Mouse (Mus musculus) liver, postnatal 0 days (tissue): ENCODE measurements around the gene Cd59a. TPM values are rescaled to one million over a fixed set of nuclear protein-coding genes. Genes with fewer than 3 reads are reported as not detected.
A peak's percentile ranks its signal among the peaks of the same experiment; 100 is the strongest.
"Not testable (repeated sequence)": the region's sequence is repeated elsewhere in the genome, so short reads cannot be mapped to it uniquely, and the experiment has no call there.

Experiments used
- ATAC-seq: fragments of 200-750 bp; cut with Nextera tagmentation; 2 replicates; pipeline ENCODE4 v1.8.0; 2017; ENCODE audit warnings: mild to moderate bottlenecking, moderate library complexity
- DNase-seq: peaks from one replicate; pipeline ENCODE4 v3.0.0-alpha.2; 2016
- H3K27ac ChIP-seq: fragments of 300-500 bp; sonication (generic); 2 replicates; pipeline ENCODE4 v1.5.1; 2014; ENCODE audit warnings: antibody characterized with exemption, moderate library complexity, mild to moderate bottlenecking, low read depth
- H3K27me3 ChIP-seq: fragments of 300-500 bp; sonication (generic); 2 replicates; pipeline ENCODE4 v1.6.1; 2014; ENCODE audit warnings: low read length, control low read depth, mixed read lengths; ENCODE audit not compliant: insufficient read depth
- H3K36me3 ChIP-seq: fragments of 300-500 bp; sonication (generic); replicated peaks from 2 replicates; pipeline ENCODE4 v1.6.1; 2014; ENCODE audit warnings: mild to moderate bottlenecking, control low read depth, low read length, moderate library complexity, mixed read lengths; ENCODE audit not compliant: insufficient read depth
- H3K4me1 ChIP-seq: fragments of 300-500 bp; sonication (generic); 2 replicates; pipeline ENCODE4 v1.6.1; 2014; ENCODE audit warnings: antibody characterized with exemption, mild to moderate bottlenecking, control low read depth; ENCODE audit not compliant: insufficient read depth
- H3K4me2 ChIP-seq: fragments of 300-500 bp; sonication (generic); 2 replicates; pipeline ENCODE4 v1.6.1; 2014; ENCODE audit warnings: low read depth, mild to moderate bottlenecking, low read length, moderate library complexity, mixed read lengths
- H3K4me3 ChIP-seq: fragments of 300-500 bp; sonication (generic); 2 replicates; pipeline ENCODE4 v1.5.1; 2014; ENCODE audit warnings: low read depth, low read length
- H3K9ac ChIP-seq: fragments of 300-500 bp; sonication (generic); replicated peaks from 2 replicates; pipeline ENCODE4 v1.6.1; 2014; ENCODE audit warnings: mild to moderate bottlenecking, moderate library complexity
- H3K9me3 ChIP-seq: fragments of 300-500 bp; sonication (generic); 2 replicates; pipeline ENCODE4 v1.6.1; 2016; ENCODE audit warnings: mild to moderate bottlenecking, control low read depth, low read length, mixed read lengths
- CTCF ChIP-seq: sonication (generic); IDR thresholded peaks from 2 replicates; pipeline ENCODE4 v1.5.1; 2016; ENCODE audit warnings: antibody characterized with exemption, low read depth
- EP300 ChIP-seq: IDR thresholded peaks from 2 replicates; pipeline ENCODE4 v1.6.1; 2016; ENCODE audit warnings: antibody characterized with exemption, low read depth, mild to moderate bottlenecking
- WGBS: fragments of 180-500 bp; shearing (Covaris S2); extraction: QIAGEN DNeasy Blood & Tissue Kit; methylation state at CpG from one replicate; pipeline ENCODE4 v1.1.7; 2014; ENCODE audit not compliant: insufficient replicate concordance; 5-methylcytosine and 5-hydroxymethylcytosine counted together
- polyA plus RNA-seq: library from polyadenylated mRNA; unstranded; fragments of >200 nt; fragmentation: Nextera tagmentation; extraction: Ambion mirVana; gene quantifications from 2 replicates; pipeline ENCODE4 v1.2.1, GENCODE M21; 2015

Cd59a gene
- polyA plus RNA-seq, 1 experiment from 2014 or later = 73.8 TPM

- Histone ChIP-seq H3K9ac (peak within 1 kb of the TSS; percentile 51), H3K4me3 (peak within 1 kb of the TSS; percentile 56), H3K27ac (peak within 1 kb of the TSS; percentile 57), H3K4me2 (peak within 1 kb of the TSS; percentile 80), H3K4me1 (peaks cover 16% of the 10 kb centered on the region), H3K36me3 (no peaks in the 10 kb centered on the region), H3K9me3 (no peaks in the 10 kb centered on the region), H3K27me3 (no peaks in the 10 kb centered on the region)
- DNase-seq = peak; percentile 91
- WGBS = 8% methylated on average over 13 of the region's 13 CpGs
- peak; percentile 97 for ATAC-seq
- TF ChIP-seq EP300 (no peak), CTCF (no peak)
Observed at GRCm38 (mm10) chr2:104069704-104070185, 25.9 kb upstream of the Cd59a start, which contains the start of gene Cd59b. TSS of gene Cd59b (plus strand) at chr2:104069849.

GRCm38 (mm10) chr2:104078285-104078684, 17.3 kb upstream of the Cd59a start:
- H3K27ac ChIP-seq = peak overlapping the region; percentile 45; the same call in 1 of the 2 replicates
- ATAC-seq = peak; percentile 93
- H3K27me3 ChIP-seq, H3K36me3 ChIP-seq, H3K4me1 ChIP-seq, H3K4me3 ChIP-seq, H3K9ac ChIP-seq, H3K9me3 ChIP-seq: not testable (repeated sequence)
- peak; percentile 14 for DNase-seq
- 24% methylated on average over 5 of the region's 5 CpGs for WGBS
- peak; percentile 87 for TF ChIP-seq EP300
- peak overlapping the region; percentile 4; the same call in 1 of the 2 replicates for H3K4me2 ChIP-seq

GRCm38 (mm10) chr2:104081436-104082050, 14.1 kb upstream of the Cd59a start:
- H3K27me3 ChIP-seq, H3K4me2 ChIP-seq, H3K9ac ChIP-seq, H3K27ac ChIP-seq, H3K9me3 ChIP-seq, H3K4me3 ChIP-seq, H3K36me3 ChIP-seq, H3K4me1 ChIP-seq, DNase-seq: not testable (repeated sequence)
- WGBS = no CpG with 5 or more reads among the region's 1 CpGs
- peak; percentile 22 for ATAC-seq

- Histone ChIP-seq H3K9me3 (no peaks in the 10 kb centered on the region), H3K27ac (no peak overlapping the region), H3K4me1 (peaks cover 10% of the 10 kb centered on the region; the same call in 1 of the 2 replicates), H3K9ac (no peak overlapping the region), H3K27me3 (no peaks in the 10 kb centered on the region), H3K4me3 (no peak overlapping the region), H3K36me3 (no peaks in the 10 kb centered on the region), H3K4me2 (no peak overlapping the region)
- TF ChIP-seq EP300 (no peak), CTCF (no peak)
- ATAC-seq (no peak), DNase-seq (peak; percentile 6)
Observed at GRCm38 (mm10) chr2:104082474-104082873, 13.1 kb upstream of the Cd59a start.

- H3K9ac ChIP-seq, H3K4me1 ChIP-seq, H3K4me2 ChIP-seq, H3K27me3 ChIP-seq, H3K36me3 ChIP-seq, H3K9me3 ChIP-seq, H3K4me3 ChIP-seq: not testable (repeated sequence)
- peak; percentile 50 for DNase-seq
- H3K27ac ChIP-seq = 0 out of 2 replicates have a peak overlapping the region, but pooled peaks have one; percentile 22
- peak; percentile 90 for ATAC-seq
Observed at GRCm38 (mm10) chr2:104084027-104084426, 11.6 kb upstream of the Cd59a start.

GRCm38 (mm10) chr2:104087562-104087961, 8.0 kb upstream of the Cd59a start:
- not testable (repeated sequence) for H3K4me2 ChIP-seq, H3K4me1 ChIP-seq, H3K36me3 ChIP-seq, H3K4me3 ChIP-seq, H3K27me3 ChIP-seq, H3K9me3 ChIP-seq, H3K9ac ChIP-seq
- ATAC-seq = peak; percentile 54
- WGBS = 38% methylated on average over 1 of the region's 1 CpGs
- peak overlapping the region; percentile 11; the same call in 1 of the 2 replicates for H3K27ac ChIP-seq
- 0 out of 2 replicates have a peak, but pooled peaks have one; percentile 10 for TF ChIP-seq EP300
- DNase-seq = peak; percentile 8

GRCm38 (mm10) chr2:104093305-104093704, 2.3 kb upstream of the Cd59a start:
- no peak overlapping the region for H3K4me2 ChIP-seq
- TF ChIP-seq EP300 (no peak), CTCF (no peak)
- no peak overlapping the region for H3K27ac ChIP-seq
- no peak overlapping the region for H3K4me3 ChIP-seq
- no peaks in the 10 kb centered on the region for H3K9me3 ChIP-seq
- no peaks in the 10 kb centered on the region for H3K36me3 ChIP-seq
- WGBS = 67% methylated on average over 2 of the region's 2 CpGs
- ATAC-seq (no peak), DNase-seq (peak; percentile 4)
- H3K27me3 ChIP-seq = no peaks in the 10 kb centered on the region
- H3K4me1 ChIP-seq = peaks cover 10% of the 10 kb centered on the region; the same call in 1 of the 2 replicates
- H3K9ac ChIP-seq = no peak overlapping the region
